Mouse (Mus musculus) liver, embryonic 14.5 days (tissue): ENCODE results near the gene Bpgm. TPM values are rescaled to one million over a fixed set of nuclear protein-coding genes. Genes with fewer than 3 reads are reported as not detected.

Source experiments
- ATAC-seq: fragments of 200-750 bp; cut with Nextera tagmentation; 2 replicates; pipeline ENCODE4 v1.8.0; 2017; ENCODE audit warnings: moderate number of reproducible peaks, mild to moderate bottlenecking, moderate library complexity; ENCODE audit not compliant: insufficient read depth
- DNase-seq, 3 experiments: peaks; one replicate each; pipeline ENCODE4 v3.0.0-alpha.2; 2012 to 2013; ENCODE audit warnings: low read depth in 3 of 3, low spot score in 3 of 3
- H3K27ac ChIP-seq: fragments of 300-500 bp; sonication (generic); 2 replicates; pipeline ENCODE4 v1.5.1; 2014; ENCODE audit warnings: moderate library complexity, mild to moderate bottlenecking, control low read depth, inconsistent platforms
- H3K27me3 ChIP-seq: fragments of 300-500 bp; sonication (generic); 2 replicates; pipeline ENCODE4 v1.6.1; 2014; ENCODE audit warnings: mild to moderate bottlenecking, low read length, moderate library complexity; ENCODE audit not compliant: control insufficient read depth, insufficient read depth
- H3K36me3 ChIP-seq: fragments of 300-500 bp; sonication (generic); replicated peaks from 2 replicates; pipeline ENCODE4 v1.6.1; 2014; ENCODE audit warnings: low read depth; ENCODE audit not compliant: control insufficient read depth, insufficient read depth
- H3K4me1 ChIP-seq, 2 experiments: fragments of 200-500 bp in 1 of 2; fragments of 300-500 bp in 1 of 2; sonication (generic) in 1 of 2; replicated peaks; 2 replicates each; pipeline ENCODE4 v1.6.1; 2012 to 2014; ENCODE audit warnings: antibody characterized with exemption in 1 of 2, inconsistent platforms in 1 of 2, low read length in 1 of 2; ENCODE audit not compliant: control insufficient read depth in 2 of 2, insufficient read depth in 2 of 2
- H3K4me2 ChIP-seq: fragments of 300-500 bp; sonication (generic); 2 replicates; pipeline ENCODE4 v1.6.1; 2014; ENCODE audit warnings: low read depth, mild to moderate bottlenecking, control low read depth, moderate library complexity
- H3K4me3 ChIP-seq, 2 experiments: fragments of 200-500 bp in 1 of 2; fragments of 300-500 bp in 1 of 2; sonication (generic) in 1 of 2; 2 replicates each; pipeline ENCODE4 v1.5.1; 2012 to 2014; ENCODE audit warnings: low read depth in 2 of 2, low read length in 2 of 2, mild to moderate bottlenecking in 2 of 2, control low read depth in 1 of 2, inconsistent platforms in 1 of 2, moderate library complexity in 1 of 2; ENCODE audit not compliant: insufficient read depth in 1 of 2
- H3K9ac ChIP-seq: fragments of 300-500 bp; sonication (generic); replicated peaks from 2 replicates; pipeline ENCODE4 v1.6.1; 2014; ENCODE audit warnings: mild to moderate bottlenecking, control low read depth, moderate library complexity
- H3K9me3 ChIP-seq: fragments of 300-500 bp; sonication (generic); 2 replicates; pipeline ENCODE4 v1.6.1; 2016; ENCODE audit warnings: low read length, mixed read lengths; ENCODE audit not compliant: control insufficient read depth
- CTCF ChIP-seq: IDR thresholded peaks from 2 replicates; pipeline ENCODE4 v1.5.1; 2016; ENCODE audit warnings: antibody characterized with exemption, low read depth, control low read depth
- EP300 ChIP-seq: IDR thresholded peaks from 2 replicates; pipeline ENCODE4 v1.6.1; 2016; ENCODE audit warnings: antibody characterized with exemption, low read depth
- WGBS: fragments of 180-500 bp; shearing (Covaris S2); extraction: QIAGEN DNeasy Blood & Tissue Kit; methylation state at CpG from one replicate; pipeline ENCODE4 v1.1.7; 2014; ENCODE audit not compliant: insufficient replicate concordance; 5-methylcytosine and 5-hydroxymethylcytosine counted together
- polyA plus RNA-seq, 2 experiments: library from polyadenylated mRNA; depleted of rRNA in 1 of 2; stranded (reverse) in 1 of 2; unstranded in 1 of 2; fragments of >200 nt; fragmentation: Nextera tagmentation in 1 of 2; extraction: Ambion mirVana in 1 of 2; gene quantifications; 2 replicates each; pipeline versions ENCODE4 v1.2.1 to v1.2.3; 2012 to 2014

Gene Bpgm
- polyA plus RNA-seq, 2 experiments = 140 to 143 TPM

DNA sequence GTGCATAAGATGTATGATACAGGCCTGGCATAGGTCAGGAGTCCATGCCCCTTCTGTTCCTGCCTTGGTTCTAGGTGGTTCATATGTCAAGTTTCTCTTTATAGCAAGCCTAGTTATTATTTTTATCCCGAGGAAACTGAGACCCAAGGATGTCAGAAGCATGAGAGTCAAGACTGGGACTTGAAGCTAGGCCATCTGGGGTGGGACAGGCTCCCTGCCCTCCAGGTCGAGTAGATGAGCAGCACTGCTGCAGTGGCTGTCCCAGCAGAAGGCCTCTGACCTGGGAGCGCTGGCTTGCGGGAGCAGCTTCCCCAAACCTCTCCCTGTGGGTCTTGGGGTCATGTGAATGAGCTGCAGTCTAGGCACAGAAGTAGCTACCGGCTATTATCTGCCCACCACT is 47.5 kb downstream of the Bpgm start:
- TF ChIP-seq CTCF (no peak), EP300 (no peak)
- ATAC-seq (no peak), DNase-seq (no peak)
- Histone ChIP-seq H3K4me3 (no peak overlapping the region), H3K9me3 (no peaks in the 10 kb centered on the region), H3K4me2 (no peak overlapping the region), H3K9ac (no peak overlapping the region), H3K36me3 (no peaks in the 10 kb centered on the region), H3K4me1 (peaks cover 41 to 58% of the 10 kb centered on the region in 2 experiments), H3K27ac (no peak overlapping the region), H3K27me3 (no peaks in the 10 kb centered on the region)
- WGBS = 63% methylated on average over 5 of the region's 5 CpGs

DNA sequence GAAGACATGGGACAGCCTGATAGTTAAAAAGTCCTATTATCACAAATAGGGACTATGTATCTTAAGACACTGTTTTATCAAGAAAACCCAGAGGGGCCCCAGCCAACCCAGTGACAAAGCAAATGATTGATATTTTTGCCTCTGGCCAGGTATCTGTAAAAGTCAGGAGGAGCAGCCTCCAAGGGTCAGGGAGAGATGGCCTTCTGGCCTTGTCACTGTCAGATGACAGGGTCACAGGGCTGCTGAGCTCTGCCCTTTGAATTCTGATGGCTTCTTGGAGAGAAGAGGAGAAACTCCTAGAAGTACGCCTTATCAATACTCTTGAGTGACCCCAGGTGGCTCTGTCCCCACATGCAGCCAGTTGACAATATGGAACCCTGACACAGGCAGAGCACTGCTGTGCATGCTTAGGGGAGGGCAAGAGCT is 49.5 kb downstream of the Bpgm start:
- H3K9me3 ChIP-seq = no peaks in the 10 kb centered on the region
- no peak; the same call in 1 of the 2 replicates for TF ChIP-seq CTCF
- TF ChIP-seq EP300 = peak; percentile 66
- H3K4me3 ChIP-seq = no peak overlapping the region
- DNase-seq (no peak), ATAC-seq (peak; percentile 70)
- H3K4me1 ChIP-seq = peaks cover 26 to 42% of the 10 kb centered on the region in 2 experiments
- H3K4me2 ChIP-seq = peak overlapping the region; percentile 15
- no peak overlapping the region for H3K27ac ChIP-seq
- no peak overlapping the region for H3K9ac ChIP-seq
- WGBS = 40% methylated on average over 1 of the region's 1 CpGs
- no peaks in the 10 kb centered on the region for H3K36me3 ChIP-seq
- H3K27me3 ChIP-seq = no peaks in the 10 kb centered on the region

DNA sequence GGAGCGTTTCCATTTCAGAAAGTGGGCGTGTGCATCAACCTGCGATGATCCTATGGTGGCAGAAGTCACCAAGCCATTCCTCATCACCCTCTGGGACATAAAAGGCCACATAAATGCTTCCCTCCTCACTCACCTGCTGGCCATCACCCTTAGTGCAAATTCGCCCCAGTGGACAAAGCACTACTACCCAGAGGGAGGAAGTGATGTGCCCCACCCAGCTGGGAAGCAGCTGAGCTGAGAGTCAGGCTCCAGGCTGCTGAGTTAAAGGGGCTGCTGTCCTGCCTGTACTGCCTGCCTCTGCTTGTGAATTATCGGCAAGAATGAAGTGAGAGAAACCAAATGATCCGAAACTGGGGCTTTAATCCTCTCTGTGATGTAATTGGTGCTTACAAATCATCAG is 49.9 kb downstream of the Bpgm start:
- peak; percentile 62; the same call in 1 of the 2 replicates for ATAC-seq
- Histone ChIP-seq H3K4me2 (peak overlapping the region; percentile 15; the same call in 1 of the 2 replicates), H3K27me3 (no peaks in the 10 kb centered on the region), H3K9me3 (no peaks in the 10 kb centered on the region), H3K9ac (0 out of 2 replicates have a peak overlapping the region, but pooled peaks have one; percentile 31), H3K4me3 (no peak overlapping the region), H3K4me1 (peaks cover 26 to 42% of the 10 kb centered on the region in 2 experiments), H3K27ac (no peak overlapping the region), H3K36me3 (no peaks in the 10 kb centered on the region)
- TF ChIP-seq EP300 (no peak), CTCF (no peak; the same call in 1 of the 2 replicates)
- 32% methylated on average over 6 of the region's 6 CpGs for WGBS
- no peak for DNase-seq

DNA sequence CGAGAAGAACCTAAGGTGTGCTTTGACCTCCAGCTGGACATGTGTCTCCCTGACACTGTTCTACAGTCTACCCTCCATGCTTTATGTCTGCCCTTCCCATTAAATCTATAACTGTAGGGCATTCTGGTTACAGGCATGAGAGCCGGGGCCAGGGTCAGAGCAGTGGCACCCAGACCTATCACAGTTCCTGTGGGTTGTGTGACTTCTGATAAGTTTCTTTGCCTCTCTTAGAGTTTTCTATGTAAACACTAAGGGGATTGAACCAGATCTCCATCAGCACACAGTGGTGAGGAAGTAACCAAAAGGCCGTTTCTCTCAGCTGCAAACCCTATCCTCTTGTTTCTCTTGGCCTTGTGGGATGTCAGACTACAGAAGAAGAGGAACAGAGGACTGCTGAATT is 50.4 kb downstream of the Bpgm start:
- Histone ChIP-seq H3K4me2 (no peak overlapping the region), H3K4me1 (peaks cover 26 to 42% of the 10 kb centered on the region in 2 experiments), H3K36me3 (no peaks in the 10 kb centered on the region), H3K27ac (no peak overlapping the region), H3K9me3 (no peaks in the 10 kb centered on the region), H3K9ac (no peak overlapping the region), H3K4me3 (no peak overlapping the region), H3K27me3 (no peaks in the 10 kb centered on the region)
- DNase-seq (no peak), ATAC-seq (peak; percentile 44; the same call in 1 of the 2 replicates)
- TF ChIP-seq CTCF (no peak), EP300 (no peak)
- WGBS = 27% methylated on average over 3 of the region's 3 CpGs

DNA sequence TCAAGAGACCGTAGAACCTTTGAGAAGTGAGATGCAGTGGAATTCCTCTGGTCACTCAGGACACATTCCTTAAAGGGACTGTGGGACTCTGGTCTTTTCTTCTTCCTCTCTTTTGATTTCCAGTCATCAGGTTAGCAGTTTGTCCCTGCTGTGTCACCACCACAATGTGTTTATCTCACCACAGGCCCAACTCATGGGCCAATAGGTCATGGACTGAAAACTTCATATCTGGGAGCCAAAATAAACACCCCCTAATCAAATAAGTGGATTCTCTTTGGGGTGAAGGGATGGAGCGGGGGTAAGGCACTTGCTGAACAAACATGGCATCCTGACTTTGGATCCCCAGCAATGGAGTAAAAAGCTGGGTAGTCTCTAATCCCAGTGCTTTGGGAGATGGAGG is 52.1 kb downstream of the Bpgm start:
- TF ChIP-seq CTCF (no peak), EP300 (0 out of 2 replicates have a peak, but pooled peaks have one; percentile 19)
- no peak overlapping the region for H3K4me3 ChIP-seq
- H3K27ac ChIP-seq = no peak overlapping the region
- H3K4me1 ChIP-seq = peaks cover 26 to 42% of the 10 kb centered on the region in 2 experiments
- H3K9ac ChIP-seq = no peak overlapping the region
- H3K9me3 ChIP-seq = no peaks in the 10 kb centered on the region
- H3K27me3 ChIP-seq = no peaks in the 10 kb centered on the region
- DNase-seq = no peak
- no peaks in the 10 kb centered on the region for H3K36me3 ChIP-seq
- WGBS = 49% methylated on average over 2 of the region's 2 CpGs
- ATAC-seq = 0 out of 2 replicates have a peak, but pooled peaks have one; percentile 19
- no peak overlapping the region for H3K4me2 ChIP-seq
